Mouse (Mus musculus): ENCODE results near the gene Ets1. TPM values are rescaled to one million over a fixed set of nuclear protein-coding genes. Genes with fewer than 3 reads are reported as not detected.

Gene Ets1
- polyA plus RNA-seq, 1 experiment = 6.8 TPM

- no peak for DNase-seq
- peaks cover 1% of the 10 kb centered on the region; the same call in 1 of the 2 replicates for H3K27me3 ChIP-seq (ENCODE audit: control insufficient read depth, insufficient read depth, low read length)
- H3K27ac ChIP-seq (ENCODE audit: insufficient read depth, low read length) = no peak overlapping the region
These were observed 25.4 kb upstream of the Ets1 start for GRCm38 (mm10) chr9:32610631-32611030.

GRCm38 (mm10) chr9:32611340-32611739 is 24.7 kb upstream of the Ets1 start:
- no peak for TF ChIP-seq CTCF (IDR thresholded peaks at IDR 0.05; ENCODE audit: borderline replicate concordance, insufficient read depth, low read depth, low read length)
- TF ChIP-seq POLR2A (IDR thresholded peaks at IDR 0.05; ENCODE audit: borderline replicate concordance, insufficient read depth, low read length) = no peak
- 85% methylated on average over 4 of the region's 4 CpGs for WGBS
- peaks cover 1% of the 10 kb centered on the region; the same call in 1 of the 2 replicates for H3K27me3 ChIP-seq (ENCODE audit: control insufficient read depth, insufficient read depth, low read length)
- H3K27ac ChIP-seq (ENCODE audit: insufficient read depth, low read length) = no peak overlapping the region
- no peaks in the 10 kb centered on the region; the same call in 1 of the 2 replicates for H3K4me1 ChIP-seq (ENCODE audit: control insufficient read depth, insufficient read depth, low read length)
- no peak for DNase-seq
- no peak overlapping the region for H3K4me3 ChIP-seq (replicated peaks; ENCODE audit: insufficient read depth, low read depth, low read length)

More at GRCm38 (mm10) chr9:32610631-32611030, 25.4 kb upstream of the Ets1 start:
- no peak overlapping the region for H3K4me3 ChIP-seq (replicated peaks; ENCODE audit: insufficient read depth, low read depth, low read length)
- WGBS = 66% methylated on average over 4 of the region's 4 CpGs
- TF ChIP-seq CTCF (IDR thresholded peaks at IDR 0.05; ENCODE audit: borderline replicate concordance, insufficient read depth, low read depth, low read length) (no peak), POLR2A (IDR thresholded peaks at IDR 0.05; ENCODE audit: borderline replicate concordance, insufficient read depth, low read length) (no peak)
- no peaks in the 10 kb centered on the region; the same call in 1 of the 2 replicates for H3K4me1 ChIP-seq (ENCODE audit: control insufficient read depth, insufficient read depth, low read length)

GRCm38 (mm10) chr9:32612426-32612825 is 23.6 kb upstream of the Ets1 start:
- Histone ChIP-seq H3K27ac (ENCODE audit: insufficient read depth, low read length) (0 out of 2 replicates have a peak overlapping the region, but pooled peaks have one; percentile 6), H3K27me3 (ENCODE audit: control insufficient read depth, insufficient read depth, low read length) (no peaks in the 10 kb centered on the region; the same call in 1 of the 2 replicates), H3K4me1 (ENCODE audit: control insufficient read depth, insufficient read depth, low read length) (no peaks in the 10 kb centered on the region; the same call in 1 of the 2 replicates), H3K4me3 (replicated peaks; ENCODE audit: insufficient read depth, low read depth, low read length) (no peak overlapping the region)
- no peak for DNase-seq
- TF ChIP-seq POLR2A (IDR thresholded peaks at IDR 0.05; ENCODE audit: borderline replicate concordance, insufficient read depth, low read length) (no peak), CTCF (IDR thresholded peaks at IDR 0.05; ENCODE audit: borderline replicate concordance, insufficient read depth, low read depth, low read length) (no peak)
- WGBS = 53% methylated on average over 5 of the region's 5 CpGs

GRCm38 (mm10) chr9:32612861-32613421 is 23.1 kb upstream of the Ets1 start:
- Histone ChIP-seq H3K27ac (ENCODE audit: insufficient read depth, low read length) (0 out of 2 replicates have a peak overlapping the region, but pooled peaks have one; percentile 6), H3K4me3 (replicated peaks; ENCODE audit: insufficient read depth, low read depth, low read length) (no peak overlapping the region), H3K4me1 (ENCODE audit: control insufficient read depth, insufficient read depth, low read length) (no peaks in the 10 kb centered on the region; the same call in 1 of the 2 replicates), H3K27me3 (ENCODE audit: control insufficient read depth, insufficient read depth, low read length) (no peaks in the 10 kb centered on the region; the same call in 1 of the 2 replicates)
- DNase-seq = no peak
- 67% methylated on average over 6 of the region's 6 CpGs for WGBS
- no peak for TF ChIP-seq CTCF (IDR thresholded peaks at IDR 0.05; ENCODE audit: borderline replicate concordance, insufficient read depth, low read depth, low read length)
- no peak for TF ChIP-seq POLR2A (IDR thresholded peaks at IDR 0.05; ENCODE audit: borderline replicate concordance, insufficient read depth, low read length)

GRCm38 (mm10) chr9:32614191-32614590 is 21.8 kb upstream of the Ets1 start:
- TF ChIP-seq POLR2A (IDR thresholded peaks at IDR 0.05; ENCODE audit: borderline replicate concordance, insufficient read depth, low read length) = no peak
- TF ChIP-seq CTCF (IDR thresholded peaks at IDR 0.05; ENCODE audit: borderline replicate concordance, insufficient read depth, low read depth, low read length) = no peak
- H3K4me1 ChIP-seq (ENCODE audit: control insufficient read depth, insufficient read depth, low read length) = no peaks in the 10 kb centered on the region; the same call in 1 of the 2 replicates
- H3K27me3 ChIP-seq (ENCODE audit: control insufficient read depth, insufficient read depth, low read length) = no peaks in the 10 kb centered on the region; the same call in 1 of the 2 replicates
- H3K4me3 ChIP-seq (replicated peaks; ENCODE audit: insufficient read depth, low read depth, low read length) = no peak overlapping the region
- no peak for DNase-seq
- H3K27ac ChIP-seq (ENCODE audit: insufficient read depth, low read length) = no peak overlapping the region
- 93% methylated on average over 9 of the region's 9 CpGs for WGBS

- no peak overlapping the region for H3K4me3 ChIP-seq (replicated peaks; ENCODE audit: insufficient read depth, low read depth, low read length)
- WGBS = 84% methylated on average over 6 of the region's 6 CpGs
- TF ChIP-seq CTCF (IDR thresholded peaks at IDR 0.05; ENCODE audit: borderline replicate concordance, insufficient read depth, low read depth, low read length) (no peak), POLR2A (IDR thresholded peaks at IDR 0.05; ENCODE audit: borderline replicate concordance, insufficient read depth, low read length) (no peak)
These were observed 20.6 kb upstream of the Ets1 start for GRCm38 (mm10) chr9:32615461-32615860.

GRCm38 (mm10) chr9:32615986-32616385 is 20.0 kb upstream of the Ets1 start:
- Histone ChIP-seq H3K4me1 (ENCODE audit: control insufficient read depth, insufficient read depth, low read length) (no peaks in the 10 kb centered on the region), H3K4me3 (replicated peaks; ENCODE audit: insufficient read depth, low read depth, low read length) (no peak overlapping the region), H3K27me3 (ENCODE audit: control insufficient read depth, insufficient read depth, low read length) (no peaks in the 10 kb centered on the region; the same call in 1 of the 2 replicates), H3K27ac (ENCODE audit: insufficient read depth, low read length) (no peak overlapping the region)
- no peak for DNase-seq
- WGBS = 15% methylated on average over 7 of the region's 7 CpGs
- TF ChIP-seq POLR2A (IDR thresholded peaks at IDR 0.05; ENCODE audit: borderline replicate concordance, insufficient read depth, low read length) (no peak), CTCF (IDR thresholded peaks at IDR 0.05; ENCODE audit: borderline replicate concordance, insufficient read depth, low read depth, low read length) (no peak)

More at GRCm38 (mm10) chr9:32615461-32615860, 20.6 kb upstream of the Ets1 start:
- H3K27me3 ChIP-seq (ENCODE audit: control insufficient read depth, insufficient read depth, low read length) = no peaks in the 10 kb centered on the region; the same call in 1 of the 2 replicates
- H3K4me1 ChIP-seq (ENCODE audit: control insufficient read depth, insufficient read depth, low read length) = no peaks in the 10 kb centered on the region; the same call in 1 of the 2 replicates
- no peak overlapping the region for H3K27ac ChIP-seq (ENCODE audit: insufficient read depth, low read length)
- DNase-seq = no peak

Measured in cerebellum, adult 2 months (tissue).